Mouse (Mus musculus) kidney, postnatal 0 days (tissue): ENCODE results near the gene Hsd17b1. TPM values are rescaled to one million over a fixed set of nuclear protein-coding genes. Genes with fewer than 3 reads are reported as not detected.

ENCODE experiments used
- ATAC-seq: fragments of 200-750 bp; cut with Nextera tagmentation; replicated peaks from 2 replicates; pipeline ENCODE4 v1.8.0; 2017; ENCODE audit warnings: low read depth, moderate number of reproducible peaks, moderate TSS enrichment, moderate library complexity; ENCODE audit not compliant: low FRiP score
- DNase-seq: peaks from one replicate; pipeline ENCODE4 v3.0.0-alpha.2; 2016; ENCODE audit warnings: low spot score
- H3K27ac ChIP-seq: fragments of 300-500 bp; sonication (generic); 2 replicates; pipeline ENCODE4 v1.5.1; 2014; ENCODE audit warnings: mild to moderate bottlenecking
- H3K27me3 ChIP-seq: fragments of 300-500 bp; sonication (generic); 2 replicates; pipeline ENCODE4 v1.6.1; 2014; ENCODE audit warnings: low read length, mixed read lengths; ENCODE audit not compliant: insufficient read depth
- H3K36me3 ChIP-seq: fragments of 300-500 bp; sonication (generic); 2 replicates; pipeline ENCODE4 v1.6.1; 2014; ENCODE audit warnings: low read length, mixed read lengths; ENCODE audit not compliant: insufficient read depth
- H3K4me1 ChIP-seq: fragments of 300-500 bp; sonication (generic); replicated peaks from 2 replicates; pipeline ENCODE4 v1.6.1; 2014; ENCODE audit warnings: antibody characterized with exemption, low read length, mixed read lengths; ENCODE audit not compliant: insufficient read depth
- H3K4me2 ChIP-seq: fragments of 300-500 bp; sonication (generic); 2 replicates; pipeline ENCODE4 v1.6.1; 2014; ENCODE audit warnings: mild to moderate bottlenecking, low read length, moderate library complexity, mixed read lengths
- H3K4me3 ChIP-seq: fragments of 300-500 bp; sonication (generic); replicated peaks from 2 replicates; pipeline ENCODE4 v1.5.1; 2014; ENCODE audit warnings: low read depth, low read length
- H3K9ac ChIP-seq: fragments of 300-500 bp; sonication (generic); 2 replicates; pipeline ENCODE4 v1.6.1; 2014; ENCODE audit warnings: low read depth, low read length
- H3K9me3 ChIP-seq: fragments of 300-500 bp; sonication (generic); replicated peaks from 2 replicates; pipeline ENCODE4 v1.6.1; 2016; ENCODE audit warnings: low read length, inconsistent platforms, mixed read lengths
- CTCF ChIP-seq: IDR thresholded peaks from 2 replicates; pipeline ENCODE4 v1.5.1; 2016; ENCODE audit warnings: antibody characterized with exemption, low read depth, mild to moderate bottlenecking, moderate library complexity
- WGBS: fragments of 180-500 bp; shearing (Covaris S2); extraction: QIAGEN DNeasy Blood & Tissue Kit; methylation state at CpG from one replicate; pipeline ENCODE4 v1.1.7; 2014; 5-methylcytosine and 5-hydroxymethylcytosine counted together
- polyA plus RNA-seq: library from polyadenylated mRNA; unstranded; fragments of >200 nt; fragmentation: Nextera tagmentation; extraction: Ambion mirVana; gene quantifications from 2 replicates; pipeline ENCODE4 v1.2.1, GENCODE M21; 2015

Gene Hsd17b1
- polyA plus RNA-seq, 1 experiment from 2014 or later, result 0.42 TPM

- 61% methylated on average over 5 of the region's 5 CpGs for WGBS
- no peak overlapping the region for H3K27ac ChIP-seq
- H3K27me3 ChIP-seq, result peaks cover 27% of the 10 kb centered on the region
- peaks cover 19% of the 10 kb centered on the region for H3K4me1 ChIP-seq
- no peak overlapping the region for H3K4me2 ChIP-seq
- H3K9ac ChIP-seq, result no peak overlapping the region
- no peak for TF ChIP-seq CTCF
- H3K4me3 ChIP-seq, result no peak overlapping the region
- H3K9me3 ChIP-seq, result no peaks in the 10 kb centered on the region
- peaks cover 10% of the 10 kb centered on the region; the same call in 1 of the 2 replicates for H3K36me3 ChIP-seq
- ATAC-seq (no peak), DNase-seq (no peak)
Observed at GRCm38 (mm10) chr11:101080421-101080820, 2.2 kb downstream of the Hsd17b1 start.

GRCm38 (mm10) chr11:101081659-101082058 lies 3.4 kb downstream of the Hsd17b1 start:
- H3K4me3 ChIP-seq, result peak overlapping the region; percentile 72
- DNase-seq (no peak), ATAC-seq (no peak)
- H3K9ac ChIP-seq, result no peak overlapping the region; the same call in 1 of the 2 replicates
- WGBS, result 3% methylated on average over 10 of the region's 10 CpGs
- TF ChIP-seq CTCF, result no peak
- peak overlapping the region; percentile 86 for H3K4me2 ChIP-seq
- peak overlapping the region; percentile 93 for H3K27ac ChIP-seq
- no peaks in the 10 kb centered on the region for H3K9me3 ChIP-seq
- peaks cover 27% of the 10 kb centered on the region for H3K27me3 ChIP-seq
- H3K4me1 ChIP-seq, result peaks cover 25% of the 10 kb centered on the region
- peaks cover 10% of the 10 kb centered on the region; the same call in 1 of the 2 replicates for H3K36me3 ChIP-seq

GRCm38 (mm10) chr11:101082208-101083082 lies 4.2 kb downstream of the Hsd17b1 start, which contains the start of gene Coasy:
Gene Coasy (plus strand): TSS chr11:101082565.
- Histone ChIP-seq H3K4me3 (peak within 1 kb of the TSS; percentile 72), H3K27me3 (peaks cover 27% of the 10 kb centered on the region), H3K4me1 (peaks cover 26% of the 10 kb centered on the region), H3K9me3 (no peaks in the 10 kb centered on the region), H3K36me3 (peaks cover 10% of the 10 kb centered on the region; the same call in 1 of the 2 replicates), H3K4me2 (peak within 1 kb of the TSS; percentile 86), H3K9ac (peak within 1 kb of the TSS; percentile 83), H3K27ac (peak within 1 kb of the TSS; percentile 93)
- ATAC-seq (peak; percentile 80), DNase-seq (peak; percentile 98)
- TF ChIP-seq CTCF, result peak; percentile 55
- WGBS, result under 1% methylated on average over 51 of the region's 51 CpGs

- peaks cover 10% of the 10 kb centered on the region; the same call in 1 of the 2 replicates for H3K36me3 ChIP-seq
- DNase-seq, result no peak
- peak; percentile 26 for ATAC-seq
Observed at GRCm38 (mm10) chr11:101083083-101083697, 5.0 kb downstream of the Hsd17b1 start.

GRCm38 (mm10) chr11:101084246-101084645 lies 6.0 kb downstream of the Hsd17b1 start:
- peaks cover 32% of the 10 kb centered on the region for H3K4me1 ChIP-seq
- no peak overlapping the region for H3K27ac ChIP-seq
- H3K9ac ChIP-seq, result no peak overlapping the region
- H3K9me3 ChIP-seq, result no peaks in the 10 kb centered on the region
- WGBS, result 82% methylated on average over 14 of the region's 14 CpGs
- no peak for ATAC-seq
- no peak for TF ChIP-seq CTCF
- H3K36me3 ChIP-seq, result peaks cover 10% of the 10 kb centered on the region; the same call in 1 of the 2 replicates
- H3K27me3 ChIP-seq, result peaks cover 15% of the 10 kb centered on the region; the same call in 1 of the 2 replicates
- no peak for DNase-seq
- H3K4me2 ChIP-seq, result no peak overlapping the region
- H3K4me3 ChIP-seq, result no peak overlapping the region

More at GRCm38 (mm10) chr11:101083083-101083697, 5.0 kb downstream of the Hsd17b1 start:
- 30% methylated on average over 19 of the region's 19 CpGs for WGBS
- peaks cover 32% of the 10 kb centered on the region for H3K4me1 ChIP-seq
- H3K4me2 ChIP-seq, result peak overlapping the region; percentile 86
- H3K27ac ChIP-seq, result peak overlapping the region; percentile 93
- no peaks in the 10 kb centered on the region for H3K9me3 ChIP-seq
- TF ChIP-seq CTCF, result no peak
- H3K27me3 ChIP-seq, result peaks cover 26% of the 10 kb centered on the region
- H3K4me3 ChIP-seq, result peak overlapping the region; percentile 72
- peak overlapping the region; percentile 83 for H3K9ac ChIP-seq

- Histone ChIP-seq H3K36me3 (peaks cover 16% of the 10 kb centered on the region), H3K4me1 (peaks cover 27% of the 10 kb centered on the region), H3K9me3 (no peaks in the 10 kb centered on the region), H3K9ac (no peak overlapping the region), H3K4me3 (no peak overlapping the region), H3K4me2 (no peak overlapping the region), H3K27ac (no peak overlapping the region), H3K27me3 (peaks cover 9% of the 10 kb centered on the region; the same call in 1 of the 2 replicates)
- TF ChIP-seq CTCF, result no peak
- DNase-seq, result no peak
- WGBS, result 96% methylated on average over 12 of the region's 12 CpGs
- no peak for ATAC-seq
Observed at GRCm38 (mm10) chr11:101084811-101085210, 6.6 kb downstream of the Hsd17b1 start.
